Mouse (Mus musculus) neutrophil, adult 83 days (primary cell): ENCODE data around the gene Plxnb3. TPM values are rescaled to one million over a fixed set of nuclear protein-coding genes. Genes with fewer than 3 reads are reported as not detected.

ENCODE experiments used
- total RNA-seq, 2 experiments: library from RNA; stranded (reverse); gene quantifications; one replicate each; pipeline ENCODE4 v1.2.4; 2023

The Plxnb3 gene
- total RNA-seq, result under 1 TPM; 0.26 to 0.81 TPM

GRCm38 (mm10) chrX:73756334-73757140 is at the start of gene Plxnb3:
Gene Plxnb3, plus strand, starts transcription at chrX:73757090.

GRCm38 (mm10) chrX:73716109-73716661 is 40.7 kb upstream of the Plxnb3 start, which contains the start of the genes Bcap31 and Abcd1:
Gene Bcap31, minus strand, starts transcription at chrX:73716175.
Gene Abcd1, plus strand, starts transcription at chrX:73716597.

GRCm38 (mm10) chrX:73774168-73774760 is 17.4 kb downstream of the Plxnb3 start, which contains the start of gene Srpk3:
Gene Srpk3, plus strand, starts transcription at chrX:73774405.

DNA sequence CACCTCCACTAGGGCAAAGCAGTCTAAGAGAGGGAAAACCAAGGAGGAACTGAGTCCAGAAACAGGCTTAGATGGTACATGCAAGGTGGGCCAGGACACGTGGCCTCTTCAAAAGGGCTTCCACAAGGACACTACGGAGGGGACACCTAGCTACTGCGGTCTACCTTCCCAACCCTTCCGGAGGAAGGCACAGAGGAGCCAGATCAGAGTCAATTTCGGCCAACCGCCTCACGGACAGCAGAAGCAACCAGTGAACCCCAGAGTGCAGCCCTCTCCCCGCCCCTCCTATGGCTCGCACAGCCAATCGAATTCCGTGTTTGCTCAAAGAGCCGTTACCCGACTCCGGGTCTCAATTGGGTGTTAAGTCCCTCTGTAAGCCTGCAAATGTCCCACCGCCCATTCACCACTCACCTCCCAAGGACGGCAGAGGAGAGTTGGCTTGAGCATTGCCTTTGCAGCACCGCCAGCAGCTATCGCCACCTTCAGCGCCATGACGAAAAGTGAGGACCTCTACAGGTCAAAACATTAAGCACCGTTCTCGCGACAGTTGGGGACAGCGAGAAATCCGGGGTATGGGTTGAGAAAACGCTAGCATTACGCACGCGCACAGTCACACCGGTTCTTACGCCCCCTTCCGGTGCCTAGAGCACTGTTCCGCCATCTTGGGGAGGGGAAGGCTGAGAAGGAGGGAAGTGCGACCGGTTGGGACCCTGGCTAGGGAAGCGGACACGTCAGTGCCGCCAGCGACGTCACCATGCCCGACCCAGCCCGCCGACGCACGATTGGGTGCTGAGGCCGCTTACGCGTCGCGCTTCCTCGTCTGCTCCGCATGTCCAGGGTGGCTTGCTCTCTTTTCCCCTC is 29.7 kb downstream of the Plxnb3 start, which contains the start of the genes Idh3g and Ssr4:
Gene Idh3g, minus strand, starts transcription at position 534 of the 861 bp plus-strand sequence.
Gene Ssr4, plus strand, starts transcription at position 665 of the 861 bp plus-strand sequence.

Other genes starting within 250 kb of the Plxnb3 start
- gene Dusp9, start 117.7 kb upstream of the Plxnb3 start, total RNA-seq, result under 1 TPM in 1 of 2 experiments, not detected in 1; 0.15 TPM
- gene Pnck, start 97.0 kb upstream of the Plxnb3 start, total RNA-seq, result not detected
- 1 to 10 TPM in 1 of 2 experiments, under 1 TPM in 1; 0.72 to 1.1 TPM for gene Slc6a8, start 83.9 kb upstream of the Plxnb3 start, total RNA-seq
- 10 to 100 TPM; 93.3 to 95.7 TPM for gene Bcap31, start 40.9 kb upstream of the Plxnb3 start, total RNA-seq
- 10 to 100 TPM; 82.1 to 88.8 TPM for gene Abcd1, start 40.5 kb upstream of the Plxnb3 start, total RNA-seq
- gene Srpk3, start 17.3 kb downstream of the Plxnb3 start, total RNA-seq, result under 1 TPM; 0.88 to 0.90 TPM
- gene Idh3g, start 29.8 kb downstream of the Plxnb3 start, total RNA-seq, result 10 to 100 TPM; 89.7 to 95.2 TPM
- gene Ssr4, start 29.9 kb downstream of the Plxnb3 start, total RNA-seq, result 100 to 1,000 TPM; 116 to 117 TPM
- under 1 TPM; 0.53 to 0.64 TPM for gene Pdzd4, start 67.9 kb downstream of the Plxnb3 start, total RNA-seq
- gene Avpr2, start 135.0 kb downstream of the Plxnb3 start, total RNA-seq, result under 1 TPM in 1 of 2 experiments, not detected in 1; 0.11 TPM
- gene L1cam, start 139.0 kb downstream of the Plxnb3 start, total RNA-seq, result 10 to 100 TPM; 28.9 to 42.0 TPM
- gene Arhgap4, start 164.8 kb downstream of the Plxnb3 start, total RNA-seq, result 100 to 1,000 TPM; 236 to 237 TPM
- 10 to 100 TPM; 43.1 to 48.0 TPM for gene Naa10, start 164.9 kb downstream of the Plxnb3 start, total RNA-seq
- gene Renbp, start 173.8 kb downstream of the Plxnb3 start, total RNA-seq, result 10 to 100 TPM; 13.8 to 16.6 TPM
- 10 to 100 TPM; 81.1 to 89.4 TPM for gene Hcfc1, start 209.3 kb downstream of the Plxnb3 start, total RNA-seq